Comparison of ENCODE assay signal across 19 mouse cellular contexts in genomic region chr2:180941869-180942268, GRCm38 (mm10). TPM values are rescaled to one million over a fixed set of nuclear protein-coding genes. Genes with fewer than 3 reads are reported as not detected.
DNase-seq lines count a peak whose midpoint lies in the region; ATAC-seq and TF ChIP-seq lines count a peak whose summit lies in the region.
"Had no signal": no experiment of that assay in that cellular context is flagged by ENCODE, and none has a peak within 500 bp of the region (broad histone marks: within the 10 kb centered on the region; RNA-seq: fewer than 3 reads in every experiment).

No protein-coding gene starts in this region.

- TF ChIP-seq EP300 in heart, postnatal 0 days (IDR thresholded peaks at IDR 0.05; ENCODE audit: low read depth), result no peak

- peaks cover 10% of the 10 kb centered on the region; the same call in 1 of the 2 replicates for H3K4me1 ChIP-seq in heart, postnatal 0 days (ENCODE audit: control insufficient read depth, insufficient read depth)
- no peaks in the 10 kb centered on the region for H3K4me1 ChIP-seq in heart, embryonic 10.5 days
- no peaks in the 10 kb centered on the region for H3K4me1 ChIP-seq in limb, embryonic 14.5 days (ENCODE audit: control insufficient read depth, insufficient read depth, low read length)
- no peaks in the 10 kb centered on the region for H3K4me1 ChIP-seq in limb, embryonic 10.5 days
- H3K4me1 ChIP-seq: limb, embryonic 12.5 days; neural tube, embryonic 12.5 days; stomach, embryonic 15.5 days had no signal

- no peak overlapping the region for H3K4me3 ChIP-seq in heart, postnatal 0 days (ENCODE audit: low read depth, low read length)
- no peak overlapping the region for H3K4me3 ChIP-seq in heart, embryonic 10.5 days
- H3K4me3 ChIP-seq in limb, embryonic 14.5 days (replicated peaks; ENCODE audit: low read length), result no peak overlapping the region
- H3K4me3 ChIP-seq in limb, embryonic 10.5 days, result no peak overlapping the region
- H3K4me3 ChIP-seq: limb, embryonic 12.5 days; neural tube, embryonic 12.5 days; stomach, embryonic 15.5 days had no signal

- H3K27ac ChIP-seq in heart, postnatal 0 days (ENCODE audit: low read depth), result peak overlapping the region; percentile 62
- H3K27ac ChIP-seq in heart, embryonic 10.5 days, result no peak overlapping the region
- no peak overlapping the region for H3K27ac ChIP-seq in limb, embryonic 14.5 days (replicated peaks; ENCODE audit: low read depth, low read length)
- H3K27ac ChIP-seq in limb, embryonic 10.5 days, result no peak overlapping the region
- H3K27ac ChIP-seq: limb, embryonic 12.5 days; neural tube, embryonic 12.5 days; stomach, embryonic 15.5 days had no signal

- H3K9me3 ChIP-seq in heart, postnatal 0 days (replicated peaks; ENCODE audit: control insufficient read depth, low read length), result no peaks in the 10 kb centered on the region
- no peaks in the 10 kb centered on the region for H3K9me3 ChIP-seq in heart, embryonic 10.5 days
- H3K9me3 ChIP-seq in limb, embryonic 14.5 days (ENCODE audit: control insufficient read depth, low read length), result no peaks in the 10 kb centered on the region
- H3K9me3 ChIP-seq in limb, embryonic 10.5 days (replicated peaks), result no peaks in the 10 kb centered on the region
- H3K9me3 ChIP-seq: limb, embryonic 12.5 days; neural tube, embryonic 12.5 days; stomach, embryonic 15.5 days had no signal

- H3K27me3 ChIP-seq in heart, postnatal 0 days (ENCODE audit: control insufficient read depth, insufficient read depth, low read length), result no peaks in the 10 kb centered on the region
- peaks cover 12% of the 10 kb centered on the region; the same call in 1 of the 2 replicates for H3K27me3 ChIP-seq in heart, embryonic 10.5 days (ENCODE audit: insufficient read depth, poor library complexity, severe bottlenecking)
- no peaks in the 10 kb centered on the region for H3K27me3 ChIP-seq in limb, embryonic 14.5 days (ENCODE audit: control insufficient read depth, insufficient read depth, low read length)
- H3K27me3 ChIP-seq in limb, embryonic 10.5 days (ENCODE audit: low read depth, poor library complexity, severe bottlenecking), result no peaks in the 10 kb centered on the region
- H3K27me3 ChIP-seq: neural tube, embryonic 12.5 days; stomach, embryonic 15.5 days had no signal

- ATAC-seq in heart, postnatal 0 days (ENCODE audit: insufficient read depth, low read depth), result peak; percentile 81
- ATAC-seq in limb, embryonic 14.5 days (ENCODE audit: low FRiP score, low read depth), result no peak

- H3K9ac ChIP-seq in heart, postnatal 0 days (replicated peaks; ENCODE audit: low read depth, low read length), result no peak overlapping the region
- no peak overlapping the region for H3K9ac ChIP-seq in limb, embryonic 14.5 days (ENCODE audit: low read depth, low read length, severe bottlenecking)
- H3K9ac ChIP-seq: limb, embryonic 12.5 days; neural tube, embryonic 12.5 days; stomach, embryonic 15.5 days had no signal

- TF ChIP-seq POLR2A in limb, embryonic 14.5 days (IDR thresholded peaks at IDR 0.05; ENCODE audit: borderline replicate concordance, extremely low read depth, insufficient read depth, insufficient read length), result no peak

- no peak for TF ChIP-seq CTCF in heart, postnatal 0 days (IDR thresholded peaks at IDR 0.05; ENCODE audit: low read depth)

- H3K36me3 ChIP-seq in heart, postnatal 0 days (replicated peaks; ENCODE audit: control insufficient read depth, insufficient read depth, low read length), result no peaks in the 10 kb centered on the region
- peaks cover 4% of the 10 kb centered on the region; the same call in 1 of the 2 replicates for H3K36me3 ChIP-seq in heart, embryonic 10.5 days
- H3K36me3 ChIP-seq in limb, embryonic 14.5 days (ENCODE audit: control insufficient read depth, insufficient read depth, low read length), result no peaks in the 10 kb centered on the region
- no peaks in the 10 kb centered on the region for H3K36me3 ChIP-seq in limb, embryonic 10.5 days
- H3K36me3 ChIP-seq: limb, embryonic 12.5 days; stomach, embryonic 15.5 days had no signal

- no peak overlapping the region for H3K4me2 ChIP-seq in heart, postnatal 0 days (ENCODE audit: low read depth, low read length)
- H3K4me2 ChIP-seq in limb, embryonic 14.5 days (replicated peaks; ENCODE audit: low read depth, low read length, severe bottlenecking), result no peak overlapping the region
- H3K4me2 ChIP-seq: limb, embryonic 12.5 days; midbrain, embryonic 11.5 days; neural tube, embryonic 12.5 days; stomach, embryonic 15.5 days had no signal

- peak; percentile 68 for DNase-seq in heart, postnatal 0 days (ENCODE audit: low spot score)
- DNase-seq in heart, embryonic 10.5 days (ENCODE audit: low spot score), result no peak
- peak; percentile 45 for DNase-seq in limb, embryonic 14.5 days (ENCODE audit: low spot score)
- no peak for DNase-seq in limb, embryonic 10.5 days (ENCODE audit: low spot score)
- DNase-seq in brain, adult 2 months (ENCODE audit: low read depth, low spot score), result peak; percentile 64
- peak; percentile 46 to 71 for DNase-seq in layer of hippocampus, adult 8-10 months (ENCODE audit: low spot score in 2 of 2)
- DNase-seq in kidney, postnatal 10 days, result no peak
- no peak for DNase-seq in lung, postnatal 25 days (ENCODE audit: low spot score)
- DNase-seq: adrenal gland, adult 8-10 months; heart, postnatal 10 days; lung, adult 18-20 months; right cerebral cortex, postnatal 25 days had no signal

RNA-seq across cellular contexts. Expression of gene Nkain4, which starts 12.6 kb away (rescaled TPM):
- total RNA-seq in heart, postnatal 0 days (2014; rRNA removed; ENCODE audit: low replicate concordance), result 8.6 and 9.8 TPM in 2 replicates
- 27.6 and 29.6 TPM in 2 replicates for polyA plus RNA-seq in heart, postnatal 0 days (2015; fragmentation: Nextera tagmentation; extraction: Ambion mirVana)
- polyA plus RNA-seq in heart, embryonic 10.5 days (2016; fragmentation: Nextera tagmentation; extraction: Ambion mirVana), result 19.3 and 24.4 TPM in 2 replicates
- 9.2 and 11.2 TPM in 2 replicates for polyA plus RNA-seq in limb, embryonic 14.5 days (2012; rRNA removed)
- 12.9 and 13.4 TPM in 2 replicates for polyA plus RNA-seq in limb, embryonic 14.5 days (2014; fragmentation: Nextera tagmentation; extraction: Ambion mirVana)
- polyA plus RNA-seq in limb, embryonic 10.5 days (2016; fragmentation: Nextera tagmentation; extraction: Ambion mirVana), result 2.7 and 4.4 TPM in 2 replicates
- 10 to 100 TPM; 51.3 to 66.2 (median 57.5) TPM for total RNA-seq in layer of hippocampus, adult 8-10 months (2022)
- total RNA-seq: CH12.LX had no signal

RNA-seq across cellular contexts. Expression of gene Birc7, which starts 13.0 kb away (rescaled TPM):
- total RNA-seq in heart, postnatal 0 days (2014; rRNA removed; ENCODE audit: low replicate concordance), result 0.84 TPM in 1 of 2 replicates, not detected in the other
- 0.07 and 0.10 TPM in 2 replicates for polyA plus RNA-seq in heart, postnatal 0 days (2015; fragmentation: Nextera tagmentation; extraction: Ambion mirVana)
- 0.09 TPM in 1 of 2 replicates, not detected in the other for polyA plus RNA-seq in heart, embryonic 10.5 days (2016; fragmentation: Nextera tagmentation; extraction: Ambion mirVana)
- polyA plus RNA-seq in limb, embryonic 14.5 days (2012; rRNA removed), result not detected in 2 replicates
- not detected in 2 replicates for polyA plus RNA-seq in limb, embryonic 14.5 days (2014; fragmentation: Nextera tagmentation; extraction: Ambion mirVana)
- polyA plus RNA-seq in limb, embryonic 10.5 days (2016; fragmentation: Nextera tagmentation; extraction: Ambion mirVana), result not detected in 2 replicates
- total RNA-seq in layer of hippocampus, adult 8-10 months (2022), result under 1 TPM in 3 of 4 experiments, not detected in 1; 0.27 to 0.48 (median 0.31) TPM
- total RNA-seq: adrenal gland, adult 8-10 months; CH12.LX; gastrocnemius, adult 18-20 months; heart, postnatal 10 days had no signal
- polyA plus RNA-seq: kidney, embryonic 14.5 days; limb, embryonic 12.5 days had no signal

RNA-seq across cellular contexts. Expression of gene Ythdf1, which starts 21.1 kb away (rescaled TPM):
- 15.8 and 51.0 TPM in 2 replicates for total RNA-seq in heart, postnatal 0 days (2014; rRNA removed; ENCODE audit: low replicate concordance)
- 27.1 and 27.7 TPM in 2 replicates for polyA plus RNA-seq in heart, postnatal 0 days (2015; fragmentation: Nextera tagmentation; extraction: Ambion mirVana)
- 42.3 and 43.9 TPM in 2 replicates for polyA plus RNA-seq in heart, embryonic 10.5 days (2016; fragmentation: Nextera tagmentation; extraction: Ambion mirVana)
- polyA plus RNA-seq in limb, embryonic 14.5 days (2012; rRNA removed), result 66.3 and 85.7 TPM in 2 replicates
- 65.7 and 67.6 TPM in 2 replicates for polyA plus RNA-seq in limb, embryonic 14.5 days (2014; fragmentation: Nextera tagmentation; extraction: Ambion mirVana)
- polyA plus RNA-seq in limb, embryonic 10.5 days (2016; fragmentation: Nextera tagmentation; extraction: Ambion mirVana), result 76.4 and 77.8 TPM in 2 replicates
- total RNA-seq in layer of hippocampus, adult 8-10 months (2022), result 10 to 100 TPM; 53.7 to 57.3 (median 55.3) TPM

RNA-seq across cellular contexts. Expression of gene Arfgap1, which starts 25.2 kb away (rescaled TPM):
- total RNA-seq in heart, postnatal 0 days (2014; rRNA removed; ENCODE audit: low replicate concordance), result 40.9 and 58.7 TPM in 2 replicates
- polyA plus RNA-seq in heart, postnatal 0 days (2015; fragmentation: Nextera tagmentation; extraction: Ambion mirVana), result 51.0 and 51.4 TPM in 2 replicates
- polyA plus RNA-seq in heart, embryonic 10.5 days (2016; fragmentation: Nextera tagmentation; extraction: Ambion mirVana), result 101 and 104 TPM in 2 replicates
- polyA plus RNA-seq in limb, embryonic 14.5 days (2012; rRNA removed), result 161 and 169 TPM in 2 replicates
- 102 and 105 TPM in 2 replicates for polyA plus RNA-seq in limb, embryonic 14.5 days (2014; fragmentation: Nextera tagmentation; extraction: Ambion mirVana)
- 75.7 and 101 TPM in 2 replicates for polyA plus RNA-seq in limb, embryonic 10.5 days (2016; fragmentation: Nextera tagmentation; extraction: Ambion mirVana)
- 100 to 1,000 TPM; 136 to 140 (median 137) TPM for total RNA-seq in layer of hippocampus, adult 8-10 months (2022)

RNA-seq across cellular contexts. Expression of gene Col20a1, which starts 44.5 kb away (rescaled TPM):
- 0.15 and 2.0 TPM in 2 replicates for total RNA-seq in heart, postnatal 0 days (2014; rRNA removed; ENCODE audit: low replicate concordance)
- polyA plus RNA-seq in heart, postnatal 0 days (2015; fragmentation: Nextera tagmentation; extraction: Ambion mirVana), result 0.05 TPM in 2 replicates
- 0.11 and 0.20 TPM in 2 replicates for polyA plus RNA-seq in heart, embryonic 10.5 days (2016; fragmentation: Nextera tagmentation; extraction: Ambion mirVana)
- 5.7 and 6.1 TPM in 2 replicates for polyA plus RNA-seq in limb, embryonic 14.5 days (2012; rRNA removed)
- 2.7 and 2.8 TPM in 2 replicates for polyA plus RNA-seq in limb, embryonic 14.5 days (2014; fragmentation: Nextera tagmentation; extraction: Ambion mirVana)
- polyA plus RNA-seq in limb, embryonic 10.5 days (2016; fragmentation: Nextera tagmentation; extraction: Ambion mirVana), result 0.09 and 0.13 TPM in 2 replicates
- total RNA-seq in layer of hippocampus, adult 8-10 months (2022), result 1 to 10 TPM; 2.8 to 5.5 (median 3.1) TPM

Comparison
In these comparisons a context has a peak if more than half of its experiments do, and no peak if none do; other contexts are left out.
1. DNase-seq: peak in heart, postnatal 0 days (single experiment), limb, embryonic 14.5 days (single experiment), brain, adult 2 months (single experiment) and layer of hippocampus, adult 8-10 months (2 of 2); none in heart, embryonic 10.5 days (single experiment), limb, embryonic 10.5 days (single experiment), kidney, postnatal 10 days (single experiment) and lung, postnatal 25 days (single experiment).